Mouse (Mus musculus): ENCODE data around the gene B3gnt9. TPM values are rescaled to one million over a fixed set of nuclear protein-coding genes. Genes with fewer than 3 reads are reported as not detected.

Gene B3gnt9
- total and polyA plus RNA-seq, 3 experiments, result 0.57 to 4.1 (median 0.66) TPM

- peaks cover 16 to 48% of the 10 kb centered on the region in 2 experiments for H3K4me1 ChIP-seq (ENCODE audit: control insufficient read depth in 1 of 2, insufficient read depth in 2 of 2)
- dilution Hi-C loops (cut with MboI; ENCODE audit: extremely low pct_ligation_motif_present, extremely low pct_unique_long_range_greater_than_20kb, low sequenced_read_pairs), result no loop called here
Measured at GRCm38 (mm10) chr8:105257318-105258114, 2.6 kb upstream of the B3gnt9 start.

GRCm38 (mm10) chr8:105254152-105254965 lies 594 bp downstream of the B3gnt9 start:
- in situ Hi-C loops (cut with MboI; ENCODE audit: low pct_ligation_motif_present, low pct_unique_long_range_greater_than_20kb, low sequenced_read_pairs) (no loop called here), dilution Hi-C loops (cut with MboI; ENCODE audit: extremely low pct_ligation_motif_present, extremely low pct_unique_long_range_greater_than_20kb, low sequenced_read_pairs) (no loop called here)
- Histone ChIP-seq H3K27me3 (replicated peaks) (no peaks in the 10 kb centered on the region), H3K4me3 (replicated peaks in 1 of 3; ENCODE audit: low read depth in 2 of 3, low read length in 2 of 3, poor library complexity in 1 of 3) (peak overlapping the region; percentile 41 to 86 (median 53)), H3K9ac (ENCODE audit: insufficient read depth, low read depth) (peak overlapping the region; percentile 22), H3K4me1 (ENCODE audit: control insufficient read depth in 1 of 2, insufficient read depth in 2 of 2) (peaks cover 8 to 23% of the 10 kb centered on the region in 2 experiments), H3K79me2 (replicated peaks; ENCODE audit: control insufficient read depth, extremely low read depth, insufficient read depth, poor library complexity, severe bottlenecking) (no peaks in the 10 kb centered on the region), H3K36me3 (replicated peaks in 1 of 2; ENCODE audit: control insufficient read depth in 1 of 2, insufficient read depth in 1 of 2, low read length in 1 of 2) (peaks cover 46 to 87% of the 10 kb centered on the region in 2 experiments), H3K9me3 (replicated peaks; ENCODE audit: low read length) (no peaks in the 10 kb centered on the region), H3K27ac (ENCODE audit: insufficient read depth, low read depth) (peak overlapping the region; percentile 18), H3K4me2 (ENCODE audit: insufficient read depth, low read depth, poor library complexity, severe bottlenecking) (peak overlapping the region; percentile 69)
- DNase-seq (ENCODE audit: extremely low read depth), result peak; percentile 65
- no peak for TF ChIP-seq USF1 (IDR thresholded peaks at IDR 0.05; ENCODE audit: low read depth, low read length)
- TF ChIP-seq PAX5 (IDR thresholded peaks at IDR 0.05; ENCODE audit: low read length), result no peak
- TF ChIP-seq IRF4 (IDR thresholded peaks at IDR 0.05; ENCODE audit: low read depth, low read length), result peak; percentile 9; the same call in 1 of the 2 replicates
- no peak for TF ChIP-seq ELF1 (IDR thresholded peaks at IDR 0.05; ENCODE audit: low read depth, low read length)
- peak; percentile 91 for TF ChIP-seq BHLHE40 (IDR thresholded peaks at IDR 0.05; ENCODE audit: low read depth, low read length)
- TF ChIP-seq POLR2AphosphoS2 (IDR thresholded peaks at IDR 0.05; ENCODE audit: low read depth, low read length), result no peak
- no peak for TF ChIP-seq ZC3H11A (IDR thresholded peaks at IDR 0.05; ENCODE audit: low read depth, low read length)
- peak in 1 of 2 experiments; percentile 93; a peak in 2 of 4 replicates for TF ChIP-seq CTCF (conservative IDR thresholded peaks at IDR 0.05 in 1 of 2, IDR thresholded peaks at IDR 0.05 in 1 of 2; ENCODE audit: low read depth in 2 of 2, low read length in 2 of 2)
- TF ChIP-seq SMC3 (IDR thresholded peaks at IDR 0.05; ENCODE audit: low read depth, low read length), result peak; percentile 73
- TF ChIP-seq E2F4 (IDR thresholded peaks at IDR 0.05; ENCODE audit: insufficient replicate concordance, low read depth, low read length), result no peak
- peak; percentile 9 for TF ChIP-seq MAX (IDR thresholded peaks at IDR 0.05; ENCODE audit: low read length)
- TF ChIP-seq JUN (IDR thresholded peaks at IDR 0.05; ENCODE audit: insufficient read depth, low read depth, low read length), result no peak
- TF ChIP-seq GABPA (IDR thresholded peaks at IDR 0.05; ENCODE audit: insufficient replicate concordance, low read depth, low read length), result no peak
- no peak for TF ChIP-seq KAT2A (IDR thresholded peaks at IDR 0.05; ENCODE audit: insufficient replicate concordance, low read length)
- no peak for TF ChIP-seq MAFK (IDR thresholded peaks at IDR 0.05; ENCODE audit: insufficient replicate concordance, low read length)
- peak; percentile 30 for TF ChIP-seq ETS1 (conservative IDR thresholded peaks at IDR 0.05; ENCODE audit: low read depth, low read length)
- no peak for TF ChIP-seq TBP (conservative IDR thresholded peaks at IDR 0.05; ENCODE audit: low read depth, low read length)
- peak; percentile 37 for TF ChIP-seq RAD21 (IDR thresholded peaks at IDR 0.05; ENCODE audit: low read depth, low read length)
- TF ChIP-seq UBTF (IDR thresholded peaks at IDR 0.05; ENCODE audit: low read depth, low read length), result no peak; the same call in 1 of the 2 replicates
- peak; percentile 52 for TF ChIP-seq MAZ (IDR thresholded peaks at IDR 0.05; ENCODE audit: low read depth, low read length)
- TF ChIP-seq MYC (IDR thresholded peaks at IDR 0.05; ENCODE audit: low read depth, low read length), result peak; percentile 10; the same call in 1 of the 2 replicates
- TF ChIP-seq NELFE (IDR thresholded peaks at IDR 0.05; ENCODE audit: low read depth, low read length), result no peak; the same call in 1 of the 2 replicates
- TF ChIP-seq SIN3A (IDR thresholded peaks at IDR 0.05; ENCODE audit: low read length), result peak; percentile 47; the same call in 1 of the 2 replicates
- no peak for TF ChIP-seq CHD1 (IDR thresholded peaks at IDR 0.05; ENCODE audit: low read depth, low read length)
- peak; percentile 84 for TF ChIP-seq MXI1 (IDR thresholded peaks at IDR 0.05; ENCODE audit: low read depth, low read length)
- TF ChIP-seq TCF12 (IDR thresholded peaks at IDR 0.05; ENCODE audit: low read depth, low read length), result no peak

More at GRCm38 (mm10) chr8:105257318-105258114, 2.6 kb upstream of the B3gnt9 start:
- Histone ChIP-seq H3K4me2 (ENCODE audit: insufficient read depth, low read depth, poor library complexity, severe bottlenecking) (no peak overlapping the region), H3K9ac (ENCODE audit: insufficient read depth, low read depth) (no peak overlapping the region), H3K9me3 (replicated peaks; ENCODE audit: low read length) (peaks cover 4% of the 10 kb centered on the region), H3K36me3 (replicated peaks in 1 of 2; ENCODE audit: control insufficient read depth in 1 of 2, insufficient read depth in 1 of 2, low read length in 1 of 2) (peaks cover 20 to 69% of the 10 kb centered on the region in 2 experiments), H3K79me2 (replicated peaks; ENCODE audit: control insufficient read depth, extremely low read depth, insufficient read depth, poor library complexity, severe bottlenecking) (no peaks in the 10 kb centered on the region), H3K27me3 (replicated peaks) (no peaks in the 10 kb centered on the region), H3K27ac (ENCODE audit: insufficient read depth, low read depth) (no peak overlapping the region), H3K4me3 (replicated peaks in 1 of 3; ENCODE audit: low read depth in 2 of 3, low read length in 2 of 3, poor library complexity in 1 of 3) (no peak overlapping the region)
- in situ Hi-C loops (cut with MboI; ENCODE audit: low pct_ligation_motif_present, low pct_unique_long_range_greater_than_20kb, low sequenced_read_pairs), result loop anchor here (5.0 kb wide), 1 partner anchor 35 kb away; no protein-coding TSS in a partner anchor
- no peak for DNase-seq (ENCODE audit: extremely low read depth)
- TF ChIP-seq HCFC1 (IDR thresholded peaks at IDR 0.05; ENCODE audit: low read depth, low read length), result no peak
- TF ChIP-seq USF1 (IDR thresholded peaks at IDR 0.05; ENCODE audit: low read depth, low read length), result no peak
- no peak for TF ChIP-seq POLR2AphosphoS2 (IDR thresholded peaks at IDR 0.05; ENCODE audit: low read depth, low read length)
- no peak for TF ChIP-seq ZNF384 (IDR thresholded peaks at IDR 0.05; ENCODE audit: low read depth, low read length)
- no peak for TF ChIP-seq UBTF (IDR thresholded peaks at IDR 0.05; ENCODE audit: low read depth, low read length)
- TF ChIP-seq MAZ (IDR thresholded peaks at IDR 0.05; ENCODE audit: low read depth, low read length), result no peak
- no peak for TF ChIP-seq TCF12 (IDR thresholded peaks at IDR 0.05; ENCODE audit: low read depth, low read length)
- TF ChIP-seq GABPA (IDR thresholded peaks at IDR 0.05; ENCODE audit: insufficient replicate concordance, low read depth, low read length), result no peak
